Mouse (Mus musculus): ENCODE results near the gene Echdc1.

- TF ChIP-seq POLR2A (IDR thresholded peaks at IDR 0.05; ENCODE audit: borderline replicate concordance, low read depth, low read length) (no peak), CTCF (IDR thresholded peaks at IDR 0.05; ENCODE audit: low read depth, low read length) (no peak)
Measured at GRCm38 (mm10) chr10:29361464-29362196, 48.7 kb downstream of the Echdc1 start.
